Mouse (Mus musculus) heart, adult 2 months (tissue): ENCODE results near the gene Rpgrip1. TPM values are rescaled to one million over a fixed set of nuclear protein-coding genes. Genes with fewer than 3 reads are reported as not detected.

Experiments used
- DNase-seq, 2 experiments: peaks; one replicate each; pipeline ENCODE4 v3.0.0; 2021
- H3K27ac ChIP-seq: fragments of 200-600 bp; 2 replicates; pipeline ENCODE4 v1.8.1; 2022
- H3K27me3 ChIP-seq: fragments of 200-500 bp; 2 replicates; pipeline ENCODE4 v1.6.1; 2012; ENCODE audit warnings: mild to moderate bottlenecking, low read length, inconsistent platforms, mixed read lengths; ENCODE audit not compliant: control insufficient read depth, insufficient read depth
- H3K36me3 ChIP-seq: fragments of 200-500 bp; 2 replicates; pipeline ENCODE4 v1.6.1; 2012; ENCODE audit warnings: low read length, inconsistent platforms; ENCODE audit not compliant: control insufficient read depth, insufficient read depth
- H3K4me1 ChIP-seq: fragments of 200-500 bp; 2 replicates; pipeline ENCODE4 v1.6.1; 2011; ENCODE audit warnings: low read length; ENCODE audit not compliant: control insufficient read depth, insufficient read depth
- H3K4me3 ChIP-seq: fragments of 200-600 bp; 2 replicates; pipeline ENCODE4 v1.8.1; 2022
- H3K79me2 ChIP-seq: fragments of 200-500 bp; replicated peaks from 2 replicates; pipeline ENCODE4 v1.6.1; 2012; ENCODE audit warnings: mild to moderate bottlenecking, inconsistent platforms, low read length, moderate library complexity, mixed read lengths; ENCODE audit not compliant: control insufficient read depth, insufficient read depth
- H3K9ac ChIP-seq: fragments of 200-500 bp; 2 replicates; pipeline ENCODE4 v1.6.1; 2012; ENCODE audit warnings: low read depth, mild to moderate bottlenecking, control low read depth, inconsistent platforms, low read length, mixed read lengths
- CTCF ChIP-seq: fragments of 200-600 bp; IDR thresholded peaks from 2 replicates; pipeline ENCODE4 v1.8.1; 2022; ENCODE audit warnings: antibody characterized with exemption, mild to moderate bottlenecking, moderate library complexity
- EP300 ChIP-seq: fragments of 200-500 bp; IDR thresholded peaks from 2 replicates; pipeline ENCODE4 v1.6.1; 2011; ENCODE audit warnings: low read depth, low read length, control low read depth; ENCODE audit not compliant: insufficient read depth
- POLR2A ChIP-seq: fragments of 200-500 bp; IDR thresholded peaks from 2 replicates; pipeline ENCODE4 v1.6.1; 2011; ENCODE audit warnings: mild to moderate bottlenecking, low read depth, low read length, control low read depth; ENCODE audit not compliant: insufficient read depth
- WGBS: fragments of 180-500 bp; shearing (Covaris S2); methylation state at CpG from one replicate; pipeline ENCODE4 v1.1.7; 2018; 5-methylcytosine and 5-hydroxymethylcytosine counted together
- intact Hi-C: fragments of 180-260 bp; cut with DNase I; formaldehyde crosslinking; loops from one replicate; pipeline ENCODE4 v1.15.1; 2025
- polyA plus RNA-seq: library from polyadenylated mRNA; depleted of rRNA; stranded (reverse); fragments of >200 nt; gene quantifications from 2 replicates; pipeline ENCODE4 v1.2.3, GENCODE M21; 2012
- total RNA-seq, 2 experiments: library from RNA; stranded (reverse); gene quantifications; 2 replicates each; pipeline ENCODE4 v1.2.3; 2021

The Rpgrip1 gene
- total and polyA plus RNA-seq, 3 experiments: 0.16 to 0.98 (median 0.23) TPM

DNA sequence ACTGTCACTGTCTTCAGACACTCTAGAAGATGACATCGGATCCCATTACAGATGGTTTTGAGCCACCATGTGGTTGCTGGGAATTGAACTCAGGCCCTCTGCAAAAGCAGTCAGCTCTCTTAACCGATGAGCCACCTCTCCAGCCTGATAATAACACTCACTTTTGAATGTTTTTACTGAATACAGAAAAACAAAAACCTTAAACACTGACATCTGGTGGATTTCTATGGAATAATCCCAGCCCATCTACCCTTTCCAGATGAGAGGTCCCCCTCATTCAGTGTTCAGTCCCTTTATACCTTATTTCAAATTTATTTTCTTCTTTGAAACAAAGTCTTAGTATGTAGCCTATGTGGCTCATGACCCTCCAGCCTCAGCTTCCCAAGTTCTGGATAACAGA lies 79.0 kb downstream of the Rpgrip1 start:
- no peak for DNase-seq
- Histone ChIP-seq H3K4me1 (no peaks in the 10 kb centered on the region), H3K27ac (no peak overlapping the region), H3K4me3 (no peak overlapping the region), H3K36me3 (no peaks in the 10 kb centered on the region; the same call in 1 of the 2 replicates), H3K27me3 (no peaks in the 10 kb centered on the region), H3K9ac (no peak overlapping the region), H3K79me2 (no peaks in the 10 kb centered on the region; the same call in 1 of the 2 replicates)
- intact Hi-C loops: no loop called here
- no peak for TF ChIP-seq POLR2A
- peak; percentile 46 for TF ChIP-seq CTCF
- WGBS: 50% methylated on average over 2 of the region's 2 CpGs

DNA sequence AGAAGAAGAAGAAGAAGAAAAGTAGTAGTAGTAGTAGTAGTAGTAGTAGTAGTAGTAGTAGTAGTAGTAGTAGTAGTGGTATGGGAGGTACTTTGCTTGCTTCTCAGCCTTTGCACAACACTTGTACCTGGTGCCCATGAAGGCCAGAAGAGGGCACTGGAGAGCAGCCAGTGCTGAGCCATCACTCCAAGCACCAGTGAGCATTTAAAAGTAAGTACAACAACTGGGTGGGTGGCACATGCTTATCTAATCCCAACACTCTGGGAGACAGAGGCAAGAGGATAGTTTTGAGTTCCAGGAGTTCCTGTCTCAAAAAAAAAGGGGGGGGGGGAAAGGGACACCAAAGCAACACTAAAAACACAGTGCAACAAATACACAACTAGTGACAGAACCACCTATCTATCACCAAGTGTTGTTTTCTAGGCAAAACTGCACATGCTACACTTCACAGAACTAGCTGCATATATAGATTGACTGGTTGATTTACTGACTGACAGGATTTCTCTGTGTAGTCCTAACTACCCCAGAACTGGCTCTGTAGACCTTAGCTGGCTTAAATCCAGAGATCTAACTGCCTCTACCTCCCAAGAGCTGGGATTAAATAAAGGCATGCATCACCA lies 80.3 kb downstream of the Rpgrip1 start:
- no peaks in the 10 kb centered on the region for H3K27me3 ChIP-seq
- H3K27ac ChIP-seq: no peak overlapping the region
- peak; percentile 27 to 32 for DNase-seq
- TF ChIP-seq EP300 (no peak), POLR2A (no peak), CTCF (peak; percentile 66)
- H3K4me1 ChIP-seq: peaks cover 1% of the 10 kb centered on the region; the same call in 1 of the 2 replicates
- no peak overlapping the region for H3K4me3 ChIP-seq
- H3K36me3 ChIP-seq: no peaks in the 10 kb centered on the region
- intact Hi-C loops: loop anchor here (5.0 to 10.0 kb wide), 2 partner anchors 146 to 286 kb away; no protein-coding TSS in a partner anchor
- no peaks in the 10 kb centered on the region; the same call in 1 of the 2 replicates for H3K79me2 ChIP-seq
- no peak overlapping the region for H3K9ac ChIP-seq

DNA sequence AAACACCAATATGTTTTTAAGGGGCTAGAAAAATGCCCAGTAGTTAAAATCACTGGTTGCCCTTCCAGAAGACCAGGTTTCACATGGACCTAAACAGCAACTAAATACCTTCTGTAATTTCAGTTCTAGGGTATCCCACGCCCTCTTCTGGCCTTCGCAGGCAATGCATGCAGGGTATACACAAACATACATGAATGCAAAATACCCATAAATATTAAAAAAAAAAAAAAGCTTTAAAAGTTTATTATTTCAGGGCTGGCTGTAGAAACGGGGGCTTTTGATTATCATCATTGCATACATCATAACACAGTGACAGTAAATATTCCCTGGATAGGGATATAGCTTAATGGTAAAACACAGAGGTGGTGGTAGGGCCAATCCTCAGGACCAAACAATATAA lies 85.2 kb downstream of the Rpgrip1 start:
- Histone ChIP-seq H3K79me2 (no peaks in the 10 kb centered on the region; the same call in 1 of the 2 replicates), H3K9ac (no peak overlapping the region), H3K27me3 (no peaks in the 10 kb centered on the region), H3K4me3 (peak overlapping the region; percentile 99), H3K27ac (no peak overlapping the region), H3K36me3 (no peaks in the 10 kb centered on the region; the same call in 1 of the 2 replicates), H3K4me1 (peaks cover 1% of the 10 kb centered on the region; the same call in 1 of the 2 replicates)
- DNase-seq: peak in 1 of 2 experiments; percentile 26
- intact Hi-C loops: loop anchor here (5.0 to 10.0 kb wide), 6 partner anchors 47 to 291 kb away; partner anchors contain the start of genes Chd8 and Hnrnpc
- TF ChIP-seq CTCF (peak; percentile 76), EP300 (no peak), POLR2A (no peak)
- WGBS: 19% methylated on average over 3 of the region's 3 CpGs

DNA sequence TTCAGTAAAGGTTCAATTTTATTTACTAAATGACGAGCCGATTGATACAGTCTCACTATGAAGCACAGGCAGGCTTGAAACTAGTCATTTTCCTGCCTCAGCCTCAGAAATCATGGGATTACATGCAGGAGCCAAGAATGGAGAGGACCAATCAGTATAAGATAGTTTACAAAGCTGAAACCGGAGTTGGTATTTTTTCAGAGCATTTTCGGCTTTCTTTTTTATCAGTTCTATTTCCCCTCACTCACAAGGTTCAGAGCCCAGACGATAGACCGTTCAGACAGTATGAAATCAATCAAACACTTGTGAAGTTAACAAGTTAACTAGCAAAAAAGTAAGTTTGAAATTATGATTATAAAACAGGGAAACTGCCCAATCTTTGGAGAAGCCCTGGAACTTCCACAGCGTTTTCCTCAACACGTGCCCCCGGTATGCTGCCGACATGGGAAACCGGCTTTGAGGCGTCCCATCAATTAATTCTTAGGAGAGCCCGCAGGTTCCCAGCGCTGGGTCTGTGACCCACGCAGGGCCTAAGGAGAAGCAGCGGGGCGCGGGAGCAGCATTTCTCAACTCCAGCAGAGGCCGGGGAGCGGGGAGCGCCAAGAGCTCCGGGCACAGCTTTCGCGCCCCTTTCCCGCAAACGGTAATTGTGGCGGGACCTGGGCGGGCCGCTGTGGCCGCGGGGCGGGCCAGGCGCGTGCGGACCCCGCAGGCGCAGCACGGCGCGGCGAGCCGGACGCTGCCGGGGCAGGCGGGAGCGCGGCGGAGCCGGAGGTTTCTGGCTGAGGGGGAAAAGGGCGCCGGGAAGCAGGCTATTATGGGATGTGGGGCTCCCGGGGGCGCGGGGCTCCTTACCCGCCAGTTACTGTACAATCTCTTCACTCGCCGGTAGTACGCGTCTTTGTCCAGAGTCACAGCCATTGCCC lies 86.0 kb downstream of the Rpgrip1 start:
- no peaks in the 10 kb centered on the region; the same call in 1 of the 2 replicates for H3K79me2 ChIP-seq
- under 1% methylated on average over 56 of the region's 59 CpGs for WGBS
- intact Hi-C loops: loop anchor here (5.0 to 10.0 kb wide), 6 partner anchors 46 to 292 kb away; partner anchors contain the start of genes Chd8 and Hnrnpc
- DNase-seq: no peak
- no peaks in the 10 kb centered on the region; the same call in 1 of the 2 replicates for H3K36me3 ChIP-seq
- no peak for TF ChIP-seq CTCF
- no peak for TF ChIP-seq POLR2A
- no peak for TF ChIP-seq EP300
- H3K27ac ChIP-seq: peak overlapping the region; percentile 95
- H3K4me3 ChIP-seq: peak overlapping the region; percentile 99
- peaks cover 1% of the 10 kb centered on the region; the same call in 1 of the 2 replicates for H3K4me1 ChIP-seq
- no peaks in the 10 kb centered on the region for H3K27me3 ChIP-seq
- peak overlapping the region; percentile 90 for H3K9ac ChIP-seq

DNA sequence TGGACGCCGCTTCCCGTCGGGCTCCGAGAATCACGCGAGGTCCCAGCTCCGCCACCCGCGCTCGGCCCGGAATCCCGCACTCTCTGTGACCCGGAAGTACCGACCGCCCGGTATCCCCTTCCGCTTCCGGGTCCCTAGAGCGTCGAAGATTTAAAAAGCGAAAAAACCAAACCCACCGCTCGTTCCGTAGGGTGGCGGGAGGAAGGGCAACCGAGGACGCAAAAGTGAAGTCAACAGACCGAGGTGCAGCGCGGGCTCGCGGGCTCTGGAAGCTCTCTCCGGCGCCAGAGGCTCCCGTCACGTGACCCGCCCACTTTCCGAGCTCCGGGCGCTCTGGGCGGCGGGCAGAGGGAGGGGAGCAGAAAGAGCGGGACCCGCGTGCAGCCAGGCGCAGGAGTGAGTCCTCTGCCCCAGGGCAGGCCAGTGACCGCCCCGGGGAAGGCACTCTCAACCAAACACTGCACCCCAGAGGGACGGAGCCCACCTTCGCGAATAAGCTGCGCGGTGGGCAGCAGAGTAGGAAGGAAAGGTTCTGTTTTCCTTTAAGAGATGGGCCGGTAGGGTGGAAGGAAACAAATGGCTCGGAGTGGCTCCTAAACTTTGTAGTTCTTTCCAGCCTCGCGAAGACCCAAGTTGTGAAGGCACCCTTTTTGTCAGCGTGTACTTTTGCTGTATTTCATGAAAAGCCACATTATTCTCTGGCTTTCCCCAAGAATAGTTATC lies 86.8 kb downstream of the Rpgrip1 start, which contains the start of gene Supt16:
Gene Supt16, minus strand, starts transcription at position 261 of the 723 bp plus-strand sequence.
- peak within 1 kb of the TSS; percentile 95 for H3K27ac ChIP-seq
- no peaks in the 10 kb centered on the region; the same call in 1 of the 2 replicates for H3K79me2 ChIP-seq
- TF ChIP-seq POLR2A (peak; percentile 57), EP300 (no peak), CTCF (0 out of 2 replicates have a peak, but pooled peaks have one; percentile 3)
- H3K4me3 ChIP-seq: peak within 1 kb of the TSS; percentile 99
- peaks cover 1% of the 10 kb centered on the region; the same call in 1 of the 2 replicates for H3K4me1 ChIP-seq
- under 1% methylated on average over 59 of the region's 59 CpGs for WGBS
- H3K36me3 ChIP-seq: no peaks in the 10 kb centered on the region; the same call in 1 of the 2 replicates
- intact Hi-C loops: loop anchor here (5.0 to 10.0 kb wide), 6 partner anchors 45 to 293 kb away; partner anchors contain the start of genes Chd8 and Hnrnpc
- H3K9ac ChIP-seq: peak within 1 kb of the TSS; percentile 90
- no peaks in the 10 kb centered on the region for H3K27me3 ChIP-seq
- DNase-seq: peak; percentile 88 to 89
